22 mouse cellular contexts compared by ENCODE assay signal in the genomic region with DNA sequence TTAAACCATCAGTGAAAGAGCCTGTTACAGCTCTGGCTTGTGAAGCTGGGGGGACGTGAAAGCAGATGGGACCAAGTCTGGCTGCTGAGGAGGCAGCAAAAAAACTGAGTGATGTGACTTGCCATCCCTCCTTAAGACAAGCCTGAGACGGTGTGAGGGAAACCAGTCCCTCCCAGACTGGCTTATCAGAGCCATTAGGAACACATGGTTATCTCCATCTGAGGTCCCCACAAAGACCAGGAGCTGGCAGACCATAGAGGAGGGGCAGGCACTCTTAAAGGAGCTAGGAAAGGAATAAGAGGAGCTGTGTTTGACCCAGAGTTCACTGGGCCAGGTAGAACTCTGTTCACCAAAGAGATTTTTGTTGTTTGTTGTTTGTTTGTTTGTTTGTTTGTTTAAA. TPM values are rescaled to one million over a fixed set of nuclear protein-coding genes. Genes with fewer than 3 reads are reported as not detected.
DNase-seq lines count a peak whose midpoint lies in the region; ATAC-seq lines count a peak whose summit lies in the region.
"Had no signal": no experiment of that assay in that cellular context is flagged by ENCODE, and none has a peak within 500 bp of the region (broad histone marks: within the 10 kb centered on the region; RNA-seq: fewer than 3 reads in every experiment).

No protein-coding gene starts in this region.

- peak overlapping the region; percentile 91 for H3K27ac ChIP-seq in liver, embryonic 13.5 days
- H3K27ac ChIP-seq in stomach, embryonic 15.5 days, result no peak overlapping the region
- H3K27ac ChIP-seq: embryonic facial prominence, embryonic 15.5 days; forebrain, embryonic 13.5 days; heart, adult 2 months; heart, embryonic 15.5 days; limb, embryonic 15.5 days had no signal

- DNase-seq in spleen, adult 12 weeks (ENCODE audit: low spot score), result peak; percentile 22
- no peak for DNase-seq in spleen, postnatal 14 days (ENCODE audit: low spot score in 2 of 2)
- peak; percentile 77 for DNase-seq in liver, embryonic 13.5 days
- no peak for DNase-seq in lung, postnatal 10 days
- no peak for DNase-seq in right cerebral cortex, postnatal 36 days (ENCODE audit: low spot score in 2 of 2)
- DNase-seq in cerebellum, adult 9-10 months, result no peak
- DNase-seq: cerebellum, postnatal 10 days; gastrocnemius, postnatal 14 days; heart, adult 2 months; heart, postnatal 4 days; kidney, adult 2 months; kidney, postnatal 10 days; thymus, postnatal 14 days had no signal

- H3K27me3 ChIP-seq in liver, embryonic 13.5 days, result no peaks in the 10 kb centered on the region
- H3K27me3 ChIP-seq in stomach, embryonic 15.5 days (replicated peaks), result no peaks in the 10 kb centered on the region
- H3K27me3 ChIP-seq: CH12.LX; embryonic facial prominence, embryonic 15.5 days; forebrain, embryonic 13.5 days; heart, embryonic 15.5 days; limb, embryonic 15.5 days had no signal

- WGBS in liver, embryonic 13.5 days (ENCODE audit: insufficient replicate concordance), result 13% methylated on average over 2 of the region's 2 CpGs
- WGBS in stomach, embryonic 15.5 days, result 45% methylated on average over 2 of the region's 2 CpGs

- H3K4me1 ChIP-seq in liver, embryonic 13.5 days (replicated peaks), result peaks cover 99% of the 10 kb centered on the region
- H3K4me1 ChIP-seq in stomach, embryonic 15.5 days, result peaks cover 8% of the 10 kb centered on the region

- 0 out of 2 replicates have a peak, but pooled peaks cover 4% of the 10 kb centered on the region for H3K9me3 ChIP-seq in liver, embryonic 13.5 days (replicated peaks)
- no peaks in the 10 kb centered on the region for H3K9me3 ChIP-seq in stomach, embryonic 15.5 days
- H3K9me3 ChIP-seq: embryonic facial prominence, embryonic 15.5 days; forebrain, embryonic 13.5 days; heart, embryonic 15.5 days; limb, embryonic 15.5 days had no signal

- peak overlapping the region; percentile 68 for H3K9ac ChIP-seq in liver, embryonic 13.5 days
- H3K9ac ChIP-seq in stomach, embryonic 15.5 days, result no peak overlapping the region
- H3K9ac ChIP-seq: embryonic facial prominence, embryonic 15.5 days; forebrain, embryonic 13.5 days; heart, embryonic 15.5 days; limb, embryonic 15.5 days had no signal

- peak overlapping the region; percentile 27 for H3K4me3 ChIP-seq in liver, embryonic 13.5 days (replicated peaks)
- no peak overlapping the region for H3K4me3 ChIP-seq in stomach, embryonic 15.5 days (replicated peaks)
- H3K4me3 ChIP-seq: embryonic facial prominence, embryonic 15.5 days; forebrain, embryonic 13.5 days; heart, adult 2 months; heart, embryonic 15.5 days; limb, embryonic 15.5 days had no signal

- peak; percentile 54 for ATAC-seq in erythroblast, adult 5-6 weeks (replicated peaks; ENCODE audit: low FRiP score, poor library complexity, severe bottlenecking)
- peak; percentile 84 for ATAC-seq in liver, embryonic 13.5 days (ENCODE audit: low read depth)
- peak; percentile 74; the same call in 1 of the 2 replicates for ATAC-seq in stomach, embryonic 15.5 days (ENCODE audit: insufficient read depth, low FRiP score, low read depth)
- ATAC-seq: forebrain, embryonic 13.5 days; hindbrain, embryonic 16.5 days; lung, postnatal 0 days had no signal

- peaks cover 24% of the 10 kb centered on the region for H3K36me3 ChIP-seq in liver, embryonic 13.5 days
- no peaks in the 10 kb centered on the region for H3K36me3 ChIP-seq in stomach, embryonic 15.5 days

- H3K4me2 ChIP-seq in liver, embryonic 13.5 days, result peak overlapping the region; percentile 60
- H3K4me2 ChIP-seq in stomach, embryonic 15.5 days, result no peak overlapping the region
- H3K4me2 ChIP-seq: embryonic facial prominence, embryonic 15.5 days; forebrain, embryonic 13.5 days; heart, embryonic 15.5 days; limb, embryonic 15.5 days had no signal

RNA-seq across cellular contexts. Expression of a gene that starts 7.1 kb away (rescaled TPM):
- total RNA-seq in erythroblast, adult 5-6 weeks (2015; ENCODE audit: low replicate concordance), result 15.9 and 26.5 TPM in 2 replicates
- total RNA-seq in erythroblast, adult 5-6 weeks (2017; ENCODE audit: low replicate concordance), result 19.8 and 35.4 TPM in 2 replicates
- 9.1 and 9.8 TPM in 2 replicates for polyA plus RNA-seq in liver, embryonic 13.5 days (2015; fragmentation: Nextera tagmentation; extraction: Ambion mirVana)
- 11.6 and 12.4 TPM in 2 replicates for polyA plus RNA-seq in stomach, embryonic 15.5 days (2015; fragmentation: Nextera tagmentation; extraction: Ambion mirVana)

Comparison
In these comparisons a context has a peak if more than half of its experiments do, and no peak if none do; other contexts are left out.
1. DNase-seq: peak in spleen, adult 12 weeks (single experiment) and liver, embryonic 13.5 days (single experiment); none in spleen, postnatal 14 days (0 of 2), lung, postnatal 10 days (single experiment), right cerebral cortex, postnatal 36 days (0 of 2) and cerebellum, adult 9-10 months (single experiment).
2. Peak in every context shown above with its lines, with median percentiles within 50 percentile points of each other: ATAC-seq.